Mouse (Mus musculus) midbrain, postnatal 0 days (tissue): ENCODE data around the gene Slc6a4. TPM values are rescaled to one million over a fixed set of nuclear protein-coding genes. Genes with fewer than 3 reads are reported as not detected.

ENCODE experiments used
- ATAC-seq: fragments of 200-750 bp; cut with Nextera tagmentation; 2 replicates; pipeline ENCODE4 v1.8.0; 2017; ENCODE audit warnings: moderate number of reproducible peaks, mild to moderate bottlenecking, moderate TSS enrichment, moderate library complexity; ENCODE audit not compliant: low FRiP score
- DNase-seq: peaks from one replicate; pipeline ENCODE4 v3.0.0-alpha.2; 2015; ENCODE audit warnings: low spot score
- H3K27ac ChIP-seq: fragments of 300-500 bp; sonication (generic); 2 replicates; pipeline ENCODE4 v1.5.1; 2014; ENCODE audit warnings: low read depth, mild to moderate bottlenecking, low read length, mixed read lengths
- H3K27me3 ChIP-seq: fragments of 300-500 bp; sonication (generic); 2 replicates; pipeline ENCODE4 v1.6.1; 2014; ENCODE audit warnings: low read length, control low read depth, mixed read lengths; ENCODE audit not compliant: insufficient read depth
- H3K36me3 ChIP-seq: fragments of 300-500 bp; sonication (generic); 2 replicates; pipeline ENCODE4 v1.6.1; 2014; ENCODE audit warnings: low read length, control low read depth, mixed read lengths; ENCODE audit not compliant: insufficient read depth
- H3K4me1 ChIP-seq: fragments of 300-500 bp; sonication (generic); 2 replicates; pipeline ENCODE4 v1.6.1; 2014; ENCODE audit warnings: mild to moderate bottlenecking, control low read depth, antibody characterized with exemption, low read length, mixed read lengths; ENCODE audit not compliant: insufficient read depth
- H3K4me2 ChIP-seq: fragments of 300-500 bp; sonication (generic); 2 replicates; pipeline ENCODE4 v1.6.1; 2014; ENCODE audit warnings: low read depth, mild to moderate bottlenecking, low read length, mixed read lengths; ENCODE audit not compliant: poor library complexity, severe bottlenecking
- H3K4me3 ChIP-seq: fragments of 300-500 bp; sonication (generic); 2 replicates; pipeline ENCODE4 v1.5.1; 2014; ENCODE audit warnings: low read depth, mild to moderate bottlenecking, low read length, moderate library complexity
- H3K9ac ChIP-seq: fragments of 300-500 bp; sonication (generic); replicated peaks from 2 replicates; pipeline ENCODE4 v1.6.1; 2014; ENCODE audit warnings: mild to moderate bottlenecking, low read length, moderate library complexity, mixed read lengths; ENCODE audit not compliant: poor library complexity, severe bottlenecking
- H3K9me3 ChIP-seq: fragments of 300-500 bp; sonication (generic); 2 replicates; pipeline ENCODE4 v1.6.1; 2016; ENCODE audit warnings: low read length, control low read depth
- CTCF ChIP-seq: IDR thresholded peaks from 2 replicates; pipeline ENCODE4 v1.5.1; 2016; ENCODE audit warnings: antibody characterized with exemption, mild to moderate bottlenecking
- WGBS: fragments of 180-500 bp; shearing (Covaris S2); extraction: QIAGEN DNeasy Blood & Tissue Kit; methylation state at CpG from one replicate; pipeline ENCODE4 v1.1.7; 2014; 5-methylcytosine and 5-hydroxymethylcytosine counted together
- polyA plus RNA-seq: library from polyadenylated mRNA; unstranded; fragments of >200 nt; fragmentation: Nextera tagmentation; extraction: Ambion mirVana; gene quantifications from 2 replicates; pipeline ENCODE4 v1.2.1, GENCODE M21; 2015
- total RNA-seq: library from RNA; depleted of rRNA; stranded (reverse); fragments of >200 nt; gene quantifications from 2 replicates; pipeline ENCODE4 v1.2.3, GENCODE M21; 2014

Gene Slc6a4
- total and polyA plus RNA-seq, 2 experiments from 2014 or later = 9.9 to 27.6 TPM

GRCm38 (mm10) chr11:77021749-77022396 is 23.5 kb downstream of the Slc6a4 start:
- TF ChIP-seq CTCF = no peak
- H3K4me3 ChIP-seq = no peak overlapping the region
- H3K27ac ChIP-seq = no peak overlapping the region
- no peaks in the 10 kb centered on the region for H3K36me3 ChIP-seq
- no peaks in the 10 kb centered on the region for H3K27me3 ChIP-seq
- no peak overlapping the region for H3K4me2 ChIP-seq
- no peaks in the 10 kb centered on the region for H3K4me1 ChIP-seq
- no peak overlapping the region for H3K9ac ChIP-seq
- no peaks in the 10 kb centered on the region for H3K9me3 ChIP-seq
- ATAC-seq (no peak), DNase-seq (no peak)
- 75% methylated on average over 9 of the region's 9 CpGs for WGBS

- H3K4me1 ChIP-seq = no peaks in the 10 kb centered on the region
- no peaks in the 10 kb centered on the region for H3K9me3 ChIP-seq
- no peak for DNase-seq
- H3K27me3 ChIP-seq = no peaks in the 10 kb centered on the region
- no peak overlapping the region for H3K27ac ChIP-seq
- H3K4me2 ChIP-seq = no peak overlapping the region
- WGBS = 72% methylated on average over 3 of the region's 3 CpGs
- TF ChIP-seq CTCF = peak; percentile 27
- H3K4me3 ChIP-seq = no peak overlapping the region
- no peak for ATAC-seq
- H3K9ac ChIP-seq = no peak overlapping the region
- H3K36me3 ChIP-seq = no peaks in the 10 kb centered on the region
These were observed 28.2 kb downstream of the Slc6a4 start for GRCm38 (mm10) chr11:77026559-77026958.

- TF ChIP-seq CTCF = no peak
- WGBS = 89% methylated on average over 3 of the region's 3 CpGs
These were observed 29.8 kb downstream of the Slc6a4 start for GRCm38 (mm10) chr11:77028157-77028556.

GRCm38 (mm10) chr11:77031151-77031934 is 32.9 kb downstream of the Slc6a4 start:
- ATAC-seq = no peak
- H3K4me2 ChIP-seq = no peak overlapping the region
- H3K27ac ChIP-seq = no peak overlapping the region
- H3K9me3 ChIP-seq = no peaks in the 10 kb centered on the region
- no peak overlapping the region for H3K9ac ChIP-seq
- H3K4me1 ChIP-seq = no peaks in the 10 kb centered on the region
- no peak overlapping the region for H3K4me3 ChIP-seq
- no peaks in the 10 kb centered on the region for H3K36me3 ChIP-seq
- TF ChIP-seq CTCF = no peak
- whole genome bisulfite sequencing = 74% methylated on average over 14 of the region's 14 CpGs
- DNase-seq = no peak
- no peaks in the 10 kb centered on the region for H3K27me3 ChIP-seq

More at GRCm38 (mm10) chr11:77028157-77028556, 29.8 kb downstream of the Slc6a4 start:
- Histone ChIP-seq H3K4me1 (no peaks in the 10 kb centered on the region), H3K4me3 (no peak overlapping the region), H3K36me3 (no peaks in the 10 kb centered on the region), H3K4me2 (no peak overlapping the region), H3K9me3 (no peaks in the 10 kb centered on the region), H3K9ac (no peak overlapping the region), H3K27me3 (no peaks in the 10 kb centered on the region), H3K27ac (no peak overlapping the region)
- ATAC-seq = no peak
- DNase-seq = no peak

- H3K4me3 ChIP-seq = no peak overlapping the region
- H3K9me3 ChIP-seq = no peaks in the 10 kb centered on the region
- H3K4me1 ChIP-seq = no peaks in the 10 kb centered on the region
- 78% methylated on average over 4 of the region's 4 CpGs for WGBS
- H3K27ac ChIP-seq = no peak overlapping the region
- ATAC-seq (no peak), DNase-seq (no peak)
- H3K4me2 ChIP-seq = no peak overlapping the region
- no peak overlapping the region for H3K9ac ChIP-seq
- H3K36me3 ChIP-seq = peaks cover 10% of the 10 kb centered on the region
- no peak for TF ChIP-seq CTCF
- no peaks in the 10 kb centered on the region for H3K27me3 ChIP-seq
These were observed 43.5 kb downstream of the Slc6a4 start for GRCm38 (mm10) chr11:77041891-77042290.

DNA sequence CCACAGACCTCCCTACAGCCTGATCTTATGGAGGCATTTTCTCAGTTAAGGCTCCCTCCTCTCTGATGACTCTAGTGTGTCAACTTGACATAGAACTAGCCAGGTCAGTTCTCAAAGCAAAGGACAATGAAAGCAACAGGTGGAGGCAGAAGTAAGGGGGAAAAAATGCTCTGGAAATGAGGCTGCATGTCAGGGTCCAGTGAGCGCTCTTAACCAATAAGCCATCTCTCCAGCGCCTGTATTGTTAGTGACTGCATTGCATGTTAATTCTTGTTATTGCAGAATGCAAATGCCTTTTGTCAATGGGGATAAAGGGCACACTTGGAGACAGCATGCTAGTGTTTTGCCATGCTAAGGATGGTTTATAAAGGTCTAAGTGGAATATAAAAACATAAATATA is 44.4 kb downstream of the Slc6a4 start:
- no peak for TF ChIP-seq CTCF
- H3K9me3 ChIP-seq = no peaks in the 10 kb centered on the region
- no peak for DNase-seq
- no peaks in the 10 kb centered on the region for H3K27me3 ChIP-seq
- no peak overlapping the region for H3K27ac ChIP-seq
- H3K4me1 ChIP-seq = no peaks in the 10 kb centered on the region
- ATAC-seq = no peak
- no peak overlapping the region for H3K4me3 ChIP-seq
- H3K4me2 ChIP-seq = no peak overlapping the region
- peaks cover 12% of the 10 kb centered on the region for H3K36me3 ChIP-seq
- 70% methylated on average over 2 of the region's 2 CpGs for WGBS
- H3K9ac ChIP-seq = no peak overlapping the region
